Mouse (Mus musculus) limb, embryonic 12.5 days (tissue): Measurements from ENCODE around the gene Kcne1l. TPM values are rescaled to one million over a fixed set of nuclear protein-coding genes. Genes with fewer than 3 reads are reported as not detected.

Experiments used
- ATAC-seq: fragments of 200-750 bp; cut with Nextera tagmentation; 2 replicates; pipeline ENCODE4 v1.8.0; 2017; ENCODE audit warnings: low read depth, moderate TSS enrichment; ENCODE audit not compliant: insufficient number of reproducible peaks, insufficient read depth, low FRiP score, low TSS enrichment
- H3K27ac ChIP-seq: fragments of 300-500 bp; sonication (generic); 2 replicates; pipeline ENCODE4 v1.5.1; 2016; ENCODE audit warnings: mild to moderate bottlenecking, moderate library complexity
- H3K27me3 ChIP-seq: fragments of 300-500 bp; sonication (generic); 2 replicates; pipeline ENCODE4 v1.6.1; 2016; ENCODE audit warnings: mild to moderate bottlenecking, moderate library complexity
- H3K36me3 ChIP-seq: fragments of 300-500 bp; sonication (generic); 2 replicates; pipeline ENCODE4 v1.6.1; 2016; ENCODE audit warnings: mild to moderate bottlenecking, moderate library complexity
- H3K4me1 ChIP-seq: fragments of 300-500 bp; sonication (generic); replicated peaks from 2 replicates; pipeline ENCODE4 v1.6.1; 2016
- H3K4me2 ChIP-seq: fragments of 300-500 bp; sonication (generic); 2 replicates; pipeline ENCODE4 v1.6.1; 2016; ENCODE audit warnings: mild to moderate bottlenecking, moderate library complexity
- H3K4me3 ChIP-seq: fragments of 300-500 bp; sonication (generic); replicated peaks from 2 replicates; pipeline ENCODE4 v1.5.1; 2016; ENCODE audit warnings: mild to moderate bottlenecking
- H3K9ac ChIP-seq: fragments of 300-500 bp; sonication (generic); replicated peaks from 2 replicates; pipeline ENCODE4 v1.6.1; 2016; ENCODE audit warnings: mild to moderate bottlenecking, moderate library complexity
- H3K9me3 ChIP-seq: fragments of 300-500 bp; sonication (generic); 2 replicates; pipeline ENCODE4 v1.6.1; 2016; ENCODE audit warnings: mild to moderate bottlenecking, moderate library complexity
- whole genome bisulfite sequencing: fragments of 180-500 bp; shearing (Covaris S2); methylation state at CpG from one replicate; pipeline ENCODE4 v1.1.7; 2016; 5-methylcytosine and 5-hydroxymethylcytosine counted together
- polyA plus RNA-seq: library from polyadenylated mRNA; unstranded; fragments of >200 nt; fragmentation: Nextera tagmentation; extraction: Ambion mirVana; gene quantifications from 2 replicates; pipeline ENCODE4 v1.2.1, GENCODE M21; 2016

Gene Kcne1l
- polyA plus RNA-seq, 1 experiment from 2014 or later, result 30.4 TPM

GRCm38 (mm10) chrX:142285905-142286304, 20.2 kb downstream of the Kcne1l start:
- H3K36me3 ChIP-seq, result no peaks in the 10 kb centered on the region
- no peak overlapping the region for H3K4me2 ChIP-seq
- 46% methylated on average over 5 of the region's 5 CpGs for WGBS
- H3K27me3 ChIP-seq, result peaks cover 25% of the 10 kb centered on the region
- H3K4me3 ChIP-seq, result no peak overlapping the region
- no peak overlapping the region for H3K9ac ChIP-seq
- no peaks in the 10 kb centered on the region for H3K4me1 ChIP-seq
- ATAC-seq, result no peak
- no peak overlapping the region for H3K27ac ChIP-seq
- no peaks in the 10 kb centered on the region for H3K9me3 ChIP-seq

- no peak overlapping the region for H3K4me3 ChIP-seq
- no peak for ATAC-seq
- no peak overlapping the region for H3K4me2 ChIP-seq
- no peak overlapping the region for H3K9ac ChIP-seq
- H3K27me3 ChIP-seq, result peaks cover 25% of the 10 kb centered on the region
- H3K4me1 ChIP-seq, result no peaks in the 10 kb centered on the region
- WGBS, result 53% methylated on average over 3 of the region's 3 CpGs
- no peaks in the 10 kb centered on the region for H3K36me3 ChIP-seq
- H3K27ac ChIP-seq, result no peak overlapping the region
- H3K9me3 ChIP-seq, result no peaks in the 10 kb centered on the region
Observed at GRCm38 (mm10) chrX:142276573-142276972, 29.5 kb downstream of the Kcne1l start.

- Histone ChIP-seq H3K27ac (no peak overlapping the region), H3K4me1 (no peaks in the 10 kb centered on the region), H3K9me3 (no peaks in the 10 kb centered on the region), H3K4me2 (no peak overlapping the region), H3K9ac (no peak overlapping the region), H3K36me3 (no peaks in the 10 kb centered on the region), H3K27me3 (peaks cover 21% of the 10 kb centered on the region), H3K4me3 (no peak overlapping the region)
- WGBS, result 71% methylated on average over 3 of the region's 3 CpGs
- ATAC-seq, result no peak
Observed at GRCm38 (mm10) chrX:142276031-142276430, 30.1 kb downstream of the Kcne1l start.

Other genes with a start within 250 kb of the Kcne1l start
- not detected in 2 replicates for gene Gucy2f, start 109.4 kb downstream of the Kcne1l start, polyA plus RNA-seq
- 12.1 and 12.2 TPM in 2 replicates for gene Nxt2, start 79.5 kb downstream of the Kcne1l start, polyA plus RNA-seq
- gene Acsl4, start 84.2 kb upstream of the Kcne1l start, polyA plus RNA-seq, result 11.7 and 12.4 TPM in 2 replicates